Mouse (Mus musculus): ENCODE results near the gene Nod1.

GRCm38 (mm10) chr6:54972929-54973211 lies 458 bp upstream of the Nod1 start:
- TF ChIP-seq CTCF (IDR thresholded peaks at IDR 0.05; ENCODE audit: low read depth) (no peak), EP300 (IDR thresholded peaks at IDR 0.05; ENCODE audit: low read depth) (no peak)
